Comparison of ENCODE assay signal across 9 mouse cellular contexts in the genomic region with DNA sequence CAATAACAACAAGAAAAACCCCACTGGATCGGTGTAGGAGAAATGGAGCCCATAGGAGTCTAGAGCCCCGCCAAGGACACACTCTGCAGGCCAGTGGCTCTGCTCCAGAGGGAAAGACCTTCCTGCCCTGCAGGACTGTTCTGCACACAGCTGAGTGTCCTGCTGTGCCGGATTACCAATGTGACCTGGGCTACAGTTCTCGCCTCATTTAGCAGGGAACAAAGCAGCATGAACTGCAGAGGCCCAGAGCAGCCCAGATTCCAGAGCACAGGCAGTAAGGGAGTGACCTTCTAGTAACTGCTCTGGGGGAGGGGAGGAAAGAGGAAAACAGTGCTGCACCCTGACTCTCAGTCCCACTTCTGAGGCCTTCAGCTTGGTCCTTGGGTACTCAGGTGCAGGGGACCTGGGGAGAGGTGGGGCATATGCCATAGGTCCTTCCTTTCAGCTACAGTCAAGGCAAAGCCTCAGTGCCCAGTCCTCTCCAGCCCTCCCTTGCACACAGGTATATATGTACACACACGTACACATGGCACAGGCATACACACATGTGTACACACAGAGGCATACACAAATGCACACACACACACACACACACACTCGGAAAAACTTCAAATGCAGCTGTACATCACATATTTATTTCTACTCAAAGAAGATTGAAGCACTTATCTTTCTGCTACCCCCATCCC.
DNase-seq lines count a peak whose midpoint lies in the region; ATAC-seq and TF ChIP-seq lines count a peak whose summit lies in the region.
"Had no signal": no experiment of that assay in that cellular context is flagged by ENCODE, and none has a peak within 500 bp of the region (broad histone marks: within the 10 kb centered on the region; RNA-seq: fewer than 3 reads in every experiment).

No protein-coding gene starts in this region.

- no peaks in the 10 kb centered on the region for H3K27me3 ChIP-seq in heart, embryonic 14.5 days (ENCODE audit: control insufficient read depth, insufficient read depth, low read length)
- H3K27me3 ChIP-seq in stomach, postnatal 0 days (ENCODE audit: control insufficient read depth, insufficient read depth, low read length) = no peaks in the 10 kb centered on the region

- TF ChIP-seq EP300 in stomach, postnatal 0 days (optimal IDR thresholded peaks at IDR 0.05) = no peak

- TF ChIP-seq CTCF in stomach, postnatal 0 days (IDR thresholded peaks at IDR 0.05; ENCODE audit: low read depth) = no peak

- H3K9ac ChIP-seq in heart, embryonic 14.5 days (ENCODE audit: low read length) = no peak overlapping the region
- no peak overlapping the region for H3K9ac ChIP-seq in stomach, postnatal 0 days (ENCODE audit: low read length)

- peak; percentile 40 for DNase-seq in adrenal gland, postnatal 10 days
- DNase-seq in adrenal gland, adult 18-20 months (ENCODE audit: low spot score in 2 of 2) = no peak
- DNase-seq in cerebellum, postnatal 36 days = peak; percentile 32 to 51
- peak; percentile 74 to 92 for DNase-seq in kidney, postnatal 36 days
- no peak for DNase-seq in stomach, postnatal 0 days (ENCODE audit: low spot score)
- no peak for DNase-seq in urinary bladder, postnatal 25 days (ENCODE audit: low spot score)

- H3K4me3 ChIP-seq in heart, embryonic 14.5 days (ENCODE audit: control insufficient read depth in 1 of 2, insufficient read depth in 1 of 2, low read depth in 1 of 2, low read length in 2 of 2) = no peak overlapping the region
- no peak overlapping the region for H3K4me3 ChIP-seq in stomach, postnatal 0 days (ENCODE audit: low read depth, low read length)
- H3K4me3 ChIP-seq: myocyte had no signal

- H3K4me2 ChIP-seq in heart, embryonic 14.5 days (ENCODE audit: low read length) = no peak overlapping the region
- no peak overlapping the region for H3K4me2 ChIP-seq in stomach, postnatal 0 days (replicated peaks; ENCODE audit: low read depth)

- H3K36me3 ChIP-seq in heart, embryonic 14.5 days (ENCODE audit: control insufficient read depth, insufficient read depth, low read length) = no peaks in the 10 kb centered on the region
- no peaks in the 10 kb centered on the region for H3K36me3 ChIP-seq in stomach, postnatal 0 days (ENCODE audit: control insufficient read depth, insufficient read depth, low read length)

- peak; percentile 73 for ATAC-seq in heart, embryonic 14.5 days (ENCODE audit: insufficient number of reproducible peaks, insufficient read depth, low FRiP score, low read depth)
- peak; percentile 49; the same call in 1 of the 2 replicates for ATAC-seq in stomach, postnatal 0 days (ENCODE audit: low FRiP score, low TSS enrichment)
- no peak for ATAC-seq in erythroblast, adult 5-6 weeks (replicated peaks; ENCODE audit: low FRiP score, poor library complexity, severe bottlenecking)

- peaks cover 11 to 17% of the 10 kb centered on the region in 2 experiments for H3K4me1 ChIP-seq in heart, embryonic 14.5 days (ENCODE audit: control insufficient read depth in 2 of 2, insufficient read depth in 2 of 2, low read length in 2 of 2)
- no peaks in the 10 kb centered on the region for H3K4me1 ChIP-seq in stomach, postnatal 0 days (replicated peaks; ENCODE audit: control insufficient read depth, insufficient read depth)

- peak overlapping the region; percentile 56 to 69 for H3K27ac ChIP-seq in heart, embryonic 14.5 days (replicated peaks in 1 of 2; ENCODE audit: control insufficient read depth in 1 of 2, insufficient read depth in 1 of 2, low read depth in 2 of 2, low read length in 2 of 2)
- H3K27ac ChIP-seq in stomach, postnatal 0 days (replicated peaks) = no peak overlapping the region

- 41% methylated on average over 6 of the region's 6 CpGs for WGBS in heart, embryonic 14.5 days
- WGBS in stomach, postnatal 0 days = 65% methylated on average over 6 of the region's 6 CpGs

- no peaks in the 10 kb centered on the region; the same call in 1 of the 2 replicates for H3K9me3 ChIP-seq in heart, embryonic 14.5 days (ENCODE audit: control insufficient read depth, low read length)
- no peaks in the 10 kb centered on the region for H3K9me3 ChIP-seq in stomach, postnatal 0 days (ENCODE audit: control insufficient read depth, low read length)

Comparison
In these comparisons a context has a peak if more than half of its experiments do, and no peak if none do; other contexts are left out.
1. DNase-seq: peak in adrenal gland, postnatal 10 days (single experiment), cerebellum, postnatal 36 days (2 of 2) and kidney, postnatal 36 days (2 of 2); none in adrenal gland, adult 18-20 months (0 of 2), stomach, postnatal 0 days (single experiment) and urinary bladder, postnatal 25 days (single experiment).